Mouse (Mus musculus) liver, adult 2 months (tissue): ENCODE results near the gene Fgfr2. TPM values are rescaled to one million over a fixed set of nuclear protein-coding genes. Genes with fewer than 3 reads are reported as not detected.

Source experiments
- DNase-seq: peaks from one replicate; pipeline ENCODE4 v3.0.0-alpha.2; 2011; ENCODE audit warnings: low read depth, low spot score; ENCODE audit errors: extremely low read depth
- H3K27ac ChIP-seq: fragments of 200-500 bp; replicated peaks from 2 replicates; pipeline ENCODE4 v1.5.1; 2012; ENCODE audit warnings: low read depth, mild to moderate bottlenecking, control low read depth, inconsistent platforms, low read length; ENCODE audit not compliant: insufficient read depth
- H3K27me3 ChIP-seq: fragments of 200-500 bp; 2 replicates; pipeline ENCODE4 v1.6.1; 2012; ENCODE audit warnings: mild to moderate bottlenecking, moderate library complexity, low read length, inconsistent platforms; ENCODE audit not compliant: control insufficient read depth, insufficient read depth
- H3K36me3 ChIP-seq: fragments of 200-500 bp; 2 replicates; pipeline ENCODE4 v1.6.1; 2012; ENCODE audit warnings: low read length, inconsistent platforms; ENCODE audit not compliant: control insufficient read depth, insufficient read depth
- H3K4me1 ChIP-seq: fragments of 200-500 bp; 2 replicates; pipeline ENCODE4 v1.6.1; 2011; ENCODE audit warnings: low read length; ENCODE audit not compliant: control insufficient read depth, insufficient read depth
- H3K4me3 ChIP-seq: fragments of 200-500 bp; 2 replicates; pipeline ENCODE4 v1.5.1; 2011; ENCODE audit warnings: low read depth, mild to moderate bottlenecking, control low read depth, low read length, moderate library complexity; ENCODE audit not compliant: insufficient read depth
- H3K79me2 ChIP-seq: fragments of 200-500 bp; 2 replicates; pipeline ENCODE4 v1.6.1; 2012; ENCODE audit warnings: inconsistent platforms, mild to moderate bottlenecking, low read length, moderate library complexity; ENCODE audit not compliant: control insufficient read depth, insufficient read depth
- H3K9ac ChIP-seq: fragments of 200-500 bp; 2 replicates; pipeline ENCODE4 v1.6.1; 2012; ENCODE audit warnings: low read depth, mild to moderate bottlenecking, control low read depth, inconsistent platforms, low read length
- CTCF ChIP-seq: fragments of 200-500 bp; IDR thresholded peaks from 2 replicates; pipeline ENCODE4 v1.5.1; 2011; ENCODE audit warnings: low read depth, low read length, control low read depth
- POLR2A ChIP-seq: fragments of 200-500 bp; IDR thresholded peaks from 2 replicates; pipeline ENCODE4 v1.6.1; 2011; ENCODE audit warnings: low read length, control low read depth; ENCODE audit not compliant: insufficient read depth; ENCODE audit errors: extremely low read depth
- WGBS: fragments of 180-500 bp; shearing (Covaris S2); methylation state at CpG from one replicate; pipeline ENCODE4 v1.1.7; 2018; 5-methylcytosine and 5-hydroxymethylcytosine counted together
- polyA plus RNA-seq: library from polyadenylated mRNA; depleted of rRNA; stranded (reverse); fragments of >200 nt; gene quantifications from 2 replicates; pipeline ENCODE4 v1.2.3, GENCODE M21; 2012
- total RNA-seq: library from RNA; depleted of rRNA; stranded (reverse); fragments of >200 nt; gene quantifications from 2 replicates; pipeline ENCODE4 v1.2.3, GENCODE M21; 2014

Fgfr2 gene
- total and polyA plus RNA-seq, 2 experiments, result 16.7 to 35.2 TPM

DNA sequence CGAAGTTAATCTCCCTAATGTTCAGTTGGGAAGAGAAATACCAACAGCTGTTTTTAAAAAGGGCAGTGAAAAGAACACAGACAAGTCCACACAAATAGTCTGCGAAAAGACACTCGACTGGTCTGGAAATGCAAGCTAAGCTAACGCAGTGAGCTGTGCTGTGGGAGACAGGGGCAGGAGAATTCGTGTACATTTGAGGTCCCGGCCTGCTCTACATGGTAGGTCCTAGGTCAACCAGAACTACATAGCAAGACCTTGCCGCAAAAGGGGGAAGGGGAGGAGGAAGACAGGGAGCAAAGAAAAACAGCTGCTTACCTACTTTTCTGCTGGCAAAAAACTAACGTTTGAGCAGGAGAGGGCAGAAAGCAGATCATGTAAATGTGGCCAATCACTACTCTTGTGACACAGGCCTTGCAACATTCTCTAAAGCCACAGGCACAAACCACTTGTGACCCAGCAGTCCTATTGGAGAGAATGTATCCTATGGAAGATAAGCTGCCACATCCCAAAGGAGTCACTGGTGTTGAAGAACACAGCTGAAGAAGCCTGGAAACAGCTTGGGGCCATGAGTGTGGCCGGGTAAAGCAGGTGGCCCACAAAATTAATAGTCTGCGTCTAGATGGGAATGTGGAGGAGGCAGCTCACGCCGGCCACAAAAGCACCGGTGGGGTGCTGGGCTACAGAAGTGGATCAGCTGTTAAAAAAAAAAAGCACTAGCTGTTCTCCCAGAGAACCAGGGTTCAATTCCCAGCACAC is 396.9 kb downstream of the Fgfr2 start:
- peak; percentile 78 for DNase-seq

DNA sequence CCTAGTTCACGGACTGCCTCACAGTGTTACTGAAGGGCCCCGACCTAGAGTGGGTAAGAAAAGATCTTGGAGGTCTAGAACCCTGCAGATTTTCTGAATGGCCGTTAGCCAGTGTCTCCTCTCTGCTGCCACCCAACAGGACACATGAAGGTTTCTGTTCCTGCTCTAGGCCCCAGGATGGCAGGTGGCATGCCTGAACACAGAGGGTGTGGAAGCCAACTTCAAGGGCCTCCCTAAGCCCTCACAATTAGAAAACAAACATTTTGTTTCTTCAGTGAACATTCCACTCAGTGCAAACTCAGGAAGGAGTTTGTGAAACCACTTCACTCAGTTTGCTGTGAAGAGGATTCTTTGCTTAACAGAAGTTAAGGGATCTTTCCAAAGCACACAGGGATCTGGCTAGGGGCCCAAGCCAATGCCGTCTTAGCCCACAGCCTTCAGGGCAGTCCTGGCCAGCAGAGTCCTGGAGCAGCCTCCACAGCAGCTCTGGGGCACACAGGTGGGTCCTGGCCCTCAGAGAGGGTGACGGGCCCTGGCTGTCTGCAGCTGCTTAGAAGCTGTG is 398.6 kb downstream of the Fgfr2 start:
- Histone ChIP-seq H3K27ac (no peak overlapping the region; the same call in 1 of the 2 replicates), H3K79me2 (no peaks in the 10 kb centered on the region), H3K4me3 (no peak overlapping the region), H3K27me3 (no peaks in the 10 kb centered on the region), H3K36me3 (no peaks in the 10 kb centered on the region), H3K4me1 (peaks cover 10% of the 10 kb centered on the region), H3K9ac (no peak overlapping the region)
- DNase-seq, result peak; percentile 67
- 76% methylated on average over 5 of the region's 5 CpGs for WGBS
- no peak for TF ChIP-seq POLR2A
- TF ChIP-seq CTCF, result no peak

More for the DNA sequence above, 396.9 kb downstream of the Fgfr2 start:
- no peak overlapping the region for H3K9ac ChIP-seq
- no peaks in the 10 kb centered on the region for H3K36me3 ChIP-seq
- H3K79me2 ChIP-seq, result no peaks in the 10 kb centered on the region
- no peak for TF ChIP-seq POLR2A
- TF ChIP-seq CTCF, result no peak
- no peaks in the 10 kb centered on the region for H3K27me3 ChIP-seq
- H3K27ac ChIP-seq, result no peak overlapping the region
- H3K4me1 ChIP-seq, result peaks cover 10% of the 10 kb centered on the region
- H3K4me3 ChIP-seq, result no peak overlapping the region
- WGBS, result 85% methylated on average over 13 of the region's 13 CpGs

DNA sequence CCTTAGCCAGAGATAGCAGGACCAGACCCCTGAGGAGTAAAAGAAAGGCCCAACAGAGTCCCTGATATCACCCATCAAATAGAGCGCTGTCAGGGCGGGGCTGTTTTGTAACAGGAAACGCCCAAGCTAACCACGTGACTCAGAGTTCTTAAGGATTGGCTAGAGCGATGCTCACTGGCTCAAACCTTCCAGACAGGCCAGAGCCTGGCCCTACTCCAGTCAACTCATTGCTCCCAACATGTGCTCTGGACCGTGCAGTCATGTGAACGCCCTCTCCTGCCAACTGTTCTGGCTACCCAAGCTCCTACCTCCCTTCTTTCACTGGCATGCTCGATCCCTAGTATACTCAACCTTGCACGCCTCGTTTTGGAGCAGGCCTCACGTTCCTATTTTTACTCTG is 399.2 kb downstream of the Fgfr2 start:
- WGBS, result 39% methylated on average over 11 of the region's 11 CpGs
- H3K4me3 ChIP-seq, result no peak overlapping the region

DNA sequence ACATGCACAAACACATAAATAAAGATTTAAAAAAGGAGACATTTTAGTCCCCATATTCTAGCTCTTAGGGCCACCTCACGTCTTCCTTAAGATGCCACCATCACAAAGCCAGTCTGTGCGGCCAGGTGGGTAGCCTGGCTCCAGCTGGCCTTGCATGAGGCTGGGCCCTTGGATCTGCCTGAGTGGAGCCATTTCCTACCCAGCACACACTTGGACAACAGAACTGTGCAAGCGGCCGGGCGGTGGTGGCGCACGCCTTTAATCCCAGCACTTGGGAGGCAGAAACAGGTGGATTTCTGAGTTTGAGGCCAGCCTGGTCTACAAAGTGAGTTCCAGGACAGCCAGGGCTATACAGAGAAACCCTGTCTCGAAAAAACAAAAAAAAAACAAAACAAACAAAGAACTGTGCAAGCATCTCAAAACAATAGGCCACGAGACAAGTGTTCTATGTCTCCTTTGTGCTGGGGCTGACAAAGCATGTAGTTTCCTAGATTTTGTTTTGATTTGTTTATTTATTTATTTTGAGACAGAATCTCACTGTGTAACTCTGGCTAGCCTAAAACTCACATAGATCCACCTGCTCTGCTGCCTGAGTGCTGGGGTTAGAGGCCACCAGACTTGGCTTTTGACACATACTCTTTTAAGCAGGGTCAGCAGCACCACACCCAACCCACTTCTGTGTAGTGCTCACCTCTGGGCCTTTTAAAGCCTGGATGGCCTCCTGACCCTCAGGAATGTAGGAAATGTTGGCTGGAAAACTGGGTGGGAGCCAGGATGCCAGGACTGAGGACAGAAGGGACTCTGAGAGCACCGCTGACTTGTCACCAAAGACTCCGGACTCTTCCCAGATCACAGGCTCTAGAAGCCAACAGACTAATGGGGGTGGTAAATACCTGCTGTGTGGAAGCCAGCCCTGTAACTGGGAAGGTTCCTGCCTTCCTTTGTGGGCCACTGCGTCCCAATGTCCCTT is 400.5 kb downstream of the Fgfr2 start:
- Histone ChIP-seq H3K27ac (no peak overlapping the region), H3K9ac (no peak overlapping the region), H3K4me1 (peaks cover 8% of the 10 kb centered on the region), H3K79me2 (no peaks in the 10 kb centered on the region), H3K36me3 (no peaks in the 10 kb centered on the region), H3K27me3 (no peaks in the 10 kb centered on the region), H3K4me3 (no peak overlapping the region)
- no peak for TF ChIP-seq CTCF
- TF ChIP-seq POLR2A, result no peak
- peak; percentile 35 for DNase-seq
- 87% methylated on average over 12 of the region's 12 CpGs for whole genome bisulfite sequencing

More for the DNA sequence above, 399.2 kb downstream of the Fgfr2 start:
- no peak for TF ChIP-seq CTCF
- no peak for TF ChIP-seq POLR2A
- DNase-seq, result peak; percentile 98
- H3K27me3 ChIP-seq, result no peaks in the 10 kb centered on the region
- peaks cover 8% of the 10 kb centered on the region for H3K4me1 ChIP-seq
- no peak overlapping the region for H3K9ac ChIP-seq
- no peak overlapping the region for H3K27ac ChIP-seq
- no peaks in the 10 kb centered on the region for H3K36me3 ChIP-seq
- H3K79me2 ChIP-seq, result no peaks in the 10 kb centered on the region

DNA sequence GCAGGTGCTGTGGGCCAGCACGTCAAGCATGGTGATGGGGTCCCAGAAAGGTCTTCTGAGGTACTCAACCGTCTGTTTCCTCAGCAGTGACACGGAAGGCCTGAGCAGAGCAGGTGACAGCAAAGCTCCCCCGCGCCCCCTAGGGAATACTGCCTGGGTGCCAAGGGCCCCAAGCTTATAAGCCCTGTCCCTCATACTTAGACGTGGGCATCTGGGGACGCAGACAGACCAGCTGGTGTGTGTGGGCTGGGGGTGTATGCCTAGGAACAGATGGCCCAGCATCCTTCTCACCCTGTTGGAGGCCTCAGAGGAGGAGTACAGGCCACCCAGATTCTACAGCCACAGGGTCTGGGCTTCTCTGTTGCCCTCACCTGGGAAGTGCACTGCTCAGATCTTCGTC is 402.6 kb downstream of the Fgfr2 start:
- 98% methylated on average over 8 of the region's 8 CpGs for WGBS

More for the DNA sequence above, 402.6 kb downstream of the Fgfr2 start:
- Histone ChIP-seq H3K27ac (no peak overlapping the region), H3K4me3 (no peak overlapping the region), H3K27me3 (no peaks in the 10 kb centered on the region), H3K36me3 (no peaks in the 10 kb centered on the region), H3K9ac (no peak overlapping the region), H3K79me2 (no peaks in the 10 kb centered on the region), H3K4me1 (peaks cover 8% of the 10 kb centered on the region)
- no peak for DNase-seq
- TF ChIP-seq POLR2A, result no peak
- no peak for TF ChIP-seq CTCF
